Mouse (Mus musculus) hematopoietic stem cell, adult 5-6 weeks (primary cell): ENCODE measurements at regions not wholly inside any gene's neighbourhood (a gene's known extent, or its start where the extent isn't known, plus 50 kb on each side); places are given as distances from the start of the nearest gene placed in this dataset.
A peak's percentile ranks its signal among the peaks of the same experiment; 100 is the strongest.

Experiments
- ATAC-seq, 2 experiments: fragments of 125-278 bp in 1 of 2; replicated peaks in 1 of 2; 2 replicates each; pipeline ENCODE4 v1.8.0; 2016 to 2017; ENCODE audit warnings: inconsistent platforms in 2 of 2, mild to moderate bottlenecking in 2 of 2, moderate number of reproducible peaks in 2 of 2, low read depth in 1 of 2, moderate TSS enrichment in 1 of 2; ENCODE audit not compliant: low FRiP score in 2 of 2, poor library complexity in 2 of 2, severe bottlenecking in 2 of 2, insufficient read depth in 1 of 2, low TSS enrichment in 1 of 2

GRCm38 (mm10) chr12:70752266-70752910 lies 72.9 kb upstream of the Frmd6 start:
- ATAC-seq: no peak

- no peak for ATAC-seq
These were observed 72.4 kb upstream of the Frmd6 start for GRCm38 (mm10) chr12:70752911-70753290.

- no peak for ATAC-seq
These were observed 71.9 kb upstream of the Frmd6 start for GRCm38 (mm10) chr12:70753458-70753857.

- ATAC-seq: no peak
These were observed 67.2 kb upstream of the Frmd6 start for GRCm38 (mm10) chr12:70758080-70758479.

GRCm38 (mm10) chr12:70763542-70763941 lies 61.8 kb upstream of the Frmd6 start:
- no peak for ATAC-seq

GRCm38 (mm10) chr12:70766319-70766718 lies 59.0 kb upstream of the Frmd6 start:
- no peak for ATAC-seq

- ATAC-seq: peak; percentile 85 to 92
These were observed 57.4 kb upstream of the Frmd6 start for GRCm38 (mm10) chr12:70767959-70768358.

GRCm38 (mm10) chr12:70768745-70769144 lies 56.6 kb upstream of the Frmd6 start:
- ATAC-seq: 0 out of 4 replicates have a peak, but pooled peaks of 1 of the 2 experiments have one; percentile 17

- ATAC-seq: no peak
These were observed 55.7 kb upstream of the Frmd6 start for GRCm38 (mm10) chr12:70769538-70770176.

- ATAC-seq: no peak
These were observed 51.3 kb upstream of the Frmd6 start for GRCm38 (mm10) chr12:70774006-70774405.

GRCm38 (mm10) chr12:70774816-70775591 lies 50.3 kb upstream of the Frmd6 start:
- no peak for ATAC-seq
